Mouse (Mus musculus) ES-Bruce4 (cell line): ENCODE measurements around the gene A930009A15Rik.

Experiments
- CTCF ChIP-seq: IDR thresholded peaks from one replicate; pipeline ENCODE4 v1.8.1; 2011; ENCODE audit warnings: low read depth, low read length
- EP300 ChIP-seq: IDR thresholded peaks from 2 replicates; pipeline ENCODE4 v1.6.1; 2011; ENCODE audit warnings: low read depth, low read length; ENCODE audit not compliant: insufficient read depth
- POLR2A ChIP-seq: IDR thresholded peaks from one replicate; pipeline ENCODE4 v1.8.1; 2011; ENCODE audit warnings: low read length; ENCODE audit not compliant: insufficient read depth

GRCm38 (mm10) chr10:115595748-115596147, 26.0 kb downstream of the A930009A15Rik start:
- TF ChIP-seq POLR2A (no peak), CTCF (no peak), EP300 (no peak)
